Mouse (Mus musculus) lung, postnatal 0 days (tissue): ENCODE measurements around the gene Jade1.

Source experiments
- CTCF ChIP-seq: IDR thresholded peaks from 2 replicates; pipeline ENCODE4 v1.5.1; 2016; ENCODE audit warnings: antibody characterized with exemption, mild to moderate bottlenecking
- EP300 ChIP-seq: IDR thresholded peaks from 2 replicates; pipeline ENCODE4 v1.6.1; 2016; ENCODE audit warnings: antibody characterized with exemption, mild to moderate bottlenecking, control low read depth

GRCm38 (mm10) chr3:41509441-41509840 is 46.1 kb upstream of the Jade1 start:
- TF ChIP-seq CTCF, result 0 out of 2 replicates have a peak, but pooled peaks have one; percentile 11
- no peak for TF ChIP-seq EP300
